Mouse (Mus musculus): Measurements from ENCODE around the gene Pde11a. TPM values are rescaled to one million over a fixed set of nuclear protein-coding genes. Genes with fewer than 3 reads are reported as not detected.

Pde11a gene
- polyA plus RNA-seq, 1 experiment from 2014 or later: 0.54 TPM

DNA sequence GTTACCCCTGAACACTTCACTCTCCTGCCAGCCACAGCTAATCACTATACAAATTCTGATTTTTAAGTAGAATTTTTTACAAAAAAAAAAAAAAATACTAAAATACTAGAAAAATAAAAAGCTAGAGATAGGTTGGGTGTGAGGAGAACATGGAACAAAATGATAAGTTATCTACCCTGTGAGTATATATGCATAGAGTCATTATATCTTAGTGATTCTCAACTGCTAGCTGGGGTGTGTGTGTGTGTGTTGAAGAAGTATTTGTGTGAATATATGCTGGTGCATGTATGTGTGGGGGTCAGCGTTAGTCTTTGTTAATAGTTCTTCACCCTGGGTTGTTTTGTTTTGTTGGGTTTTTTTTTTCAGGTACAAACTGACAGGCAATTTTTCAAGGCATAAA, 69.1 kb downstream of the Pde11a start:
- H3K4me2 ChIP-seq (ENCODE audit: low read length): no peak overlapping the region
- ATAC-seq: no peak
- H3K4me3 ChIP-seq (ENCODE audit: low read depth, low read length): no peak overlapping the region
- WGBS: 83% methylated on average over 1 of the region's 1 CpGs
- no peaks in the 10 kb centered on the region for H3K27me3 ChIP-seq (ENCODE audit: control insufficient read depth, insufficient read depth, low read depth, low read length)
- H3K36me3 ChIP-seq (ENCODE audit: control insufficient read depth, insufficient read depth, low read length): no peaks in the 10 kb centered on the region
- H3K9me3 ChIP-seq (replicated peaks; ENCODE audit: control insufficient read depth, low read length, poor library complexity, severe bottlenecking): no peaks in the 10 kb centered on the region
- H3K4me1 ChIP-seq (ENCODE audit: control insufficient read depth, insufficient read depth, low read length): no peaks in the 10 kb centered on the region
- H3K9ac ChIP-seq (ENCODE audit: low read depth, low read length): no peak overlapping the region
- H3K27ac ChIP-seq (ENCODE audit: low read length): no peak overlapping the region

GRCm38 (mm10) chr2:76267335-76267734, 71.2 kb downstream of the Pde11a start:
- Histone ChIP-seq H3K9ac (ENCODE audit: low read depth, low read length) (no peak overlapping the region), H3K4me1 (ENCODE audit: control insufficient read depth, insufficient read depth, low read length) (no peaks in the 10 kb centered on the region), H3K4me2 (ENCODE audit: low read length) (no peak overlapping the region), H3K27me3 (ENCODE audit: control insufficient read depth, insufficient read depth, low read depth, low read length) (no peaks in the 10 kb centered on the region), H3K4me3 (ENCODE audit: low read depth, low read length) (no peak overlapping the region), H3K27ac (ENCODE audit: low read length) (no peak overlapping the region), H3K9me3 (replicated peaks; ENCODE audit: control insufficient read depth, low read length, poor library complexity, severe bottlenecking) (no peaks in the 10 kb centered on the region), H3K36me3 (ENCODE audit: control insufficient read depth, insufficient read depth, low read length) (no peaks in the 10 kb centered on the region)
- WGBS: 96% methylated on average over 6 of the region's 6 CpGs
- ATAC-seq: no peak

DNA sequence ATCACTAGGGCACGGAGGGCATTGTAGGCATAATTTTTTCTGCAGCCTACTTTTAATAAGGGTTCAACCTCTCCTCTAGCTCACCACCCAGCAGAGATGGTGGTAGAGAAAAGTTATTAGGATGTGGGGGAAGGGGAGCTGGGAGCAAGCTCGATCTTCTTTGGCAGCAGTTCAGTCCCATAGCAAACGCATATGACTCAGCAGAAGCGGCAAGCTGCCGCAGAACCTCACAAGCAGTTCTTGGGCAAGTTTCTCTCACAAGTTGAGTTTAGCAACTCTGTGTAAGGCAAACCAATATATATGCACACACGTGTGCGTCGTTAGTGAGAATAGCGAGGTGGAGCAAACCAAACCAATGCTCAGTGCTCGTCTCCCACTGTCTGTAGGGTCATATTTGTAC, 72.0 kb downstream of the Pde11a start:
- ATAC-seq: no peak
- Histone ChIP-seq H3K36me3 (ENCODE audit: control insufficient read depth, insufficient read depth, low read length) (no peaks in the 10 kb centered on the region), H3K9me3 (replicated peaks; ENCODE audit: control insufficient read depth, low read length, poor library complexity, severe bottlenecking) (no peaks in the 10 kb centered on the region), H3K4me3 (ENCODE audit: low read depth, low read length) (no peak overlapping the region), H3K4me2 (ENCODE audit: low read length) (no peak overlapping the region), H3K4me1 (ENCODE audit: control insufficient read depth, insufficient read depth, low read length) (no peaks in the 10 kb centered on the region), H3K27ac (ENCODE audit: low read length) (no peak overlapping the region), H3K27me3 (ENCODE audit: control insufficient read depth, insufficient read depth, low read depth, low read length) (no peaks in the 10 kb centered on the region), H3K9ac (ENCODE audit: low read depth, low read length) (no peak overlapping the region)
- WGBS: 94% methylated on average over 10 of the region's 10 CpGs

DNA sequence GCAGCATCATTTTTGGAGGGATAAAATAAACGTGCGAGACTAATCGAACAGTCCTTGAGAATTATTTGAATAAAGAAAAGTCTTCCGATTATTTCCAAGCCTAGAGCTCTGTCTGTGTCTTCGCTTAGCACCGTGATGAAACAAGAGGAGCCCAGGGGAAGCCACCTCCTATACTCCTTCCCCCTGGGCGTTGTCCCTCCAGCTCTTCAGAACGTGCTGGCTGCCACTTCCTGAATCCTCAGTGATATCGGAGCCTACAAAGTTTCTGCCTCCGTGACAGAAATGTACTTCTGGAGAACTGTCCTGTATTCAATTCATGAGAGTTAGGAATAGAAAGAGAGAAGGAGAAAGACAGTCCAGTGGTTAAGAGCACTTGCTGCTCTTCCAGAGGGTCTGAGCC, 74.3 kb downstream of the Pde11a start:
- WGBS: 80% methylated on average over 10 of the region's 10 CpGs
- Histone ChIP-seq H3K27ac (ENCODE audit: low read length) (no peak overlapping the region), H3K9me3 (replicated peaks; ENCODE audit: control insufficient read depth, low read length, poor library complexity, severe bottlenecking) (no peaks in the 10 kb centered on the region), H3K4me1 (ENCODE audit: control insufficient read depth, insufficient read depth, low read length) (no peaks in the 10 kb centered on the region), H3K4me3 (ENCODE audit: low read depth, low read length) (no peak overlapping the region), H3K9ac (ENCODE audit: low read depth, low read length) (no peak overlapping the region), H3K27me3 (ENCODE audit: control insufficient read depth, insufficient read depth, low read depth, low read length) (no peaks in the 10 kb centered on the region), H3K36me3 (ENCODE audit: control insufficient read depth, insufficient read depth, low read length) (no peaks in the 10 kb centered on the region), H3K4me2 (ENCODE audit: low read length) (no peak overlapping the region)
- no peak for ATAC-seq

- no peak overlapping the region for H3K9ac ChIP-seq (ENCODE audit: low read depth, low read length)
- no peaks in the 10 kb centered on the region for H3K36me3 ChIP-seq (ENCODE audit: control insufficient read depth, insufficient read depth, low read length)
- no peaks in the 10 kb centered on the region for H3K27me3 ChIP-seq (ENCODE audit: control insufficient read depth, insufficient read depth, low read depth, low read length)
- H3K4me1 ChIP-seq (ENCODE audit: control insufficient read depth, insufficient read depth, low read length): no peaks in the 10 kb centered on the region
- no peak overlapping the region for H3K27ac ChIP-seq (ENCODE audit: low read length)
- no peak overlapping the region for H3K4me2 ChIP-seq (ENCODE audit: low read length)
- 67% methylated on average over 10 of the region's 10 CpGs for WGBS
- H3K9me3 ChIP-seq (replicated peaks; ENCODE audit: control insufficient read depth, low read length, poor library complexity, severe bottlenecking): no peaks in the 10 kb centered on the region
- H3K4me3 ChIP-seq (ENCODE audit: low read depth, low read length): no peak overlapping the region
- no peak for ATAC-seq
Observed at GRCm38 (mm10) chr2:76262661-76263060, 75.9 kb downstream of the Pde11a start.

DNA sequence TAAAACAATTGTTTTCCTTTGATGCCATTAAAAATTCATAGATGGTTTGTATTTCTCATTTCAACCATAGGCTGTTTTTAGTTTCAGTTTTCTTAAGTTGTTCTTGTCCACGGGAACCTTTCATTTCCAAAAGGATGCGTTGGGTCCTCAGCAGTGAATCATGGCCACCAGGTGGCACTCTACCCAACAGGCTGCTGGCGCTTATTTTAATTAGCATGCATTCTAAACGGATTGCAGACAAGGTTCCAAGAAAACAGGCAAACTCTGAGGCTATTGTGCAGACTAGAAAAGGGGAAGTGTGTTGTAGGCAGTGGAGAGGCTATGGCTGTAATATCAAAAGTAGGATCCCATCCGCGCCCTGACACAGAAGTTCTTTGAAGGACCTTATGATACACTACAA, 83.7 kb downstream of the Pde11a start:
- Histone ChIP-seq H3K4me1 (ENCODE audit: control insufficient read depth, insufficient read depth, low read length) (no peaks in the 10 kb centered on the region), H3K36me3 (ENCODE audit: control insufficient read depth, insufficient read depth, low read length) (no peaks in the 10 kb centered on the region), H3K9ac (ENCODE audit: low read depth, low read length) (no peak overlapping the region), H3K4me3 (ENCODE audit: low read depth, low read length) (no peak overlapping the region), H3K4me2 (ENCODE audit: low read length) (no peak overlapping the region), H3K9me3 (replicated peaks; ENCODE audit: control insufficient read depth, low read length, poor library complexity, severe bottlenecking) (no peaks in the 10 kb centered on the region), H3K27me3 (ENCODE audit: control insufficient read depth, insufficient read depth, low read depth, low read length) (no peaks in the 10 kb centered on the region), H3K27ac (ENCODE audit: low read length) (no peak overlapping the region)
- no peak for ATAC-seq
- WGBS: 40% methylated on average over 6 of the region's 6 CpGs

DNA sequence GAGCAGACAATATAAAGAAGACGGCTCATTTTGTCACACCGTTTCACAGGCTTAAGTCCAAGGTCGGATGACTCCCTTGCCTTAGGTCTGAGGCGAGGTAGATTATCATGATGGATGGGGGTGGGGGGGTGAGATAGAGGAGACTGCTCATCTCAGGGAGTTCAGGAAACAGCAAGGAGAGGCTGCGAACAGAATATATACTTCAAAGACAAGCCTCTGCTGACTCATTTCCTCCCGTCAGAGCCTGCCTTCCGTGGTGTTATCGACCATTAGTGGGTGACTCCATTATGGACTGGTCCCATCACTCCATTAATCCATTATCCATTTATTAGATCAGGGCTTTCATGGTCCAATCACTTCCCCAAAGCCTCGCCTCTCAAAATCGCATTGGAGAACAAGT, 87.2 kb downstream of the Pde11a start:
- Histone ChIP-seq H3K4me3 (ENCODE audit: low read depth, low read length) (no peak overlapping the region), H3K9me3 (replicated peaks; ENCODE audit: control insufficient read depth, low read length, poor library complexity, severe bottlenecking) (no peaks in the 10 kb centered on the region), H3K4me1 (ENCODE audit: control insufficient read depth, insufficient read depth, low read length) (no peaks in the 10 kb centered on the region), H3K4me2 (ENCODE audit: low read length) (no peak overlapping the region), H3K36me3 (ENCODE audit: control insufficient read depth, insufficient read depth, low read length) (no peaks in the 10 kb centered on the region), H3K27me3 (ENCODE audit: control insufficient read depth, insufficient read depth, low read depth, low read length) (no peaks in the 10 kb centered on the region), H3K9ac (ENCODE audit: low read depth, low read length) (no peak overlapping the region), H3K27ac (ENCODE audit: low read length) (no peak overlapping the region)
- no peak for ATAC-seq
- 86% methylated on average over 10 of the region's 10 CpGs for WGBS

GRCm38 (mm10) chr2:76248242-76248641, 90.3 kb downstream of the Pde11a start:
- H3K9me3 ChIP-seq (replicated peaks; ENCODE audit: control insufficient read depth, low read length, poor library complexity, severe bottlenecking): no peaks in the 10 kb centered on the region
- no peak overlapping the region for H3K9ac ChIP-seq (ENCODE audit: low read depth, low read length)
- no peak overlapping the region for H3K4me2 ChIP-seq (ENCODE audit: low read length)
- H3K4me1 ChIP-seq (ENCODE audit: control insufficient read depth, insufficient read depth, low read length): no peaks in the 10 kb centered on the region
- H3K27ac ChIP-seq (ENCODE audit: low read length): no peak overlapping the region
- H3K4me3 ChIP-seq (ENCODE audit: low read depth, low read length): no peak overlapping the region
- no peaks in the 10 kb centered on the region for H3K27me3 ChIP-seq (ENCODE audit: control insufficient read depth, insufficient read depth, low read depth, low read length)
- ATAC-seq: no peak
- H3K36me3 ChIP-seq (ENCODE audit: control insufficient read depth, insufficient read depth, low read length): no peaks in the 10 kb centered on the region
- 80% methylated on average over 10 of the region's 10 CpGs for WGBS

- no peak overlapping the region for H3K27ac ChIP-seq (ENCODE audit: low read length)
- no peaks in the 10 kb centered on the region for H3K36me3 ChIP-seq (ENCODE audit: control insufficient read depth, insufficient read depth, low read length)
- 78% methylated on average over 2 of the region's 2 CpGs for WGBS
- H3K4me2 ChIP-seq (ENCODE audit: low read length): no peak overlapping the region
- no peak for ATAC-seq
- no peak overlapping the region for H3K9ac ChIP-seq (ENCODE audit: low read depth, low read length)
- no peaks in the 10 kb centered on the region for H3K9me3 ChIP-seq (replicated peaks; ENCODE audit: control insufficient read depth, low read length, poor library complexity, severe bottlenecking)
- no peaks in the 10 kb centered on the region for H3K27me3 ChIP-seq (ENCODE audit: control insufficient read depth, insufficient read depth, low read depth, low read length)
- H3K4me1 ChIP-seq (ENCODE audit: control insufficient read depth, insufficient read depth, low read length): no peaks in the 10 kb centered on the region
- no peak overlapping the region for H3K4me3 ChIP-seq (ENCODE audit: low read depth, low read length)
Observed at GRCm38 (mm10) chr2:76239175-76239574, 99.4 kb downstream of the Pde11a start.

- WGBS: 94% methylated on average over 3 of the region's 3 CpGs
- no peak overlapping the region for H3K27ac ChIP-seq (ENCODE audit: low read length)
- H3K9ac ChIP-seq (ENCODE audit: low read depth, low read length): no peak overlapping the region
- no peak for ATAC-seq
- H3K4me3 ChIP-seq (ENCODE audit: low read depth, low read length): no peak overlapping the region
- no peaks in the 10 kb centered on the region for H3K4me1 ChIP-seq (ENCODE audit: control insufficient read depth, insufficient read depth, low read length)
- H3K36me3 ChIP-seq (ENCODE audit: control insufficient read depth, insufficient read depth, low read length): no peaks in the 10 kb centered on the region
- no peaks in the 10 kb centered on the region for H3K9me3 ChIP-seq (replicated peaks; ENCODE audit: control insufficient read depth, low read length, poor library complexity, severe bottlenecking)
- no peaks in the 10 kb centered on the region for H3K27me3 ChIP-seq (ENCODE audit: control insufficient read depth, insufficient read depth, low read depth, low read length)
- H3K4me2 ChIP-seq (ENCODE audit: low read length): no peak overlapping the region
Observed at GRCm38 (mm10) chr2:76238496-76238895, 100.1 kb downstream of the Pde11a start.

Measured in midbrain, embryonic 16.5 days (tissue).